Mouse (Mus musculus) skeletal muscle tissue, adult 2 months (tissue): ENCODE measurements around the gene Slamf6.
"Not testable (repeated sequence)": the region's sequence is repeated elsewhere in the genome, so short reads cannot be mapped to it uniquely, and the experiment has no call there.

Source experiments
- DNase-seq: peaks from one replicate; pipeline ENCODE4 v3.0.0-alpha.2; 2012; ENCODE audit warnings: low read depth, low spot score

Gene Slamf6

GRCm38 (mm10) chr1:171917305-171918039 is at the start of gene Slamf6:
Gene Slamf6, plus strand, starts transcription at chr1:171917515.
- DNase-seq: peak; percentile 12

DNA sequence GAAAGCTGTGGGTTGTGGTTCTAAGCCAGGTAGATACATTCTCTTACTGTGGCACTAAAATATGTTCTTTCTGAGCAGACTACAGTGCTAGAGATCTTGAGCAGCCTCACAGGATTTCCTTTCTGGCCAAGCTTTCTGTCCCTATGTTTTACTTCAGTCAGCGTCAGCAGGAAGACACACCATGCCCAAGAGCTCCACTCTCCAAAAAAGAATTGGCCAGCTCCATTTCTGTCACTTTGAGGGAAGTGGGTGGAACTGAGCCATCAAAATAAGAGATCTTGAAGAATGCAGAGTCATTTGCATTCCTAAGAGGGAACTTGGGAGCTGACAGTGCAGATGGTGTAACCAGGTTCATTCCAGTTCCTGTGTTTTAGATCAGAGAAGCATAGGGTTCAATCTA is 30.3 kb upstream of the Slamf6 start:
- DNase-seq: no peak

DNA sequence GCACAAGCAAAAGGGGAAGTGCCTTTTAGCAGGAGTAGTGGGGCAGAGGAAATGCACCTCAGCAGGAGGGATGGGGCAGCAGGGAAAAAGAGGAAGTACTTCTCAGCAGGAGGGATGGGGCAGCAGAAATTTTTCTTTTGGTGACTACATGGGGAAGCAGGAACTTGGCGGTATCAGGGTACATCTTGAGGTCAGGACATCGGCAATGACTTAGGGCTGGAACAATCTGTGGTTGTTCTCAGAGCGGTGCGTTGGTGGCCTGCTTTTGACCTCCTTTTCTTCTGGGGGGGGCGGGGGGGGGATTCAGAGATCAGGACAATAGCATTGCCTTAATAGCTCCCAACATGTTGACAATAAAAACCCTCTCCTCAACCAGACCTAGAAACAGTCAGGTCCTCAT is 22.0 kb upstream of the Slamf6 start, which contains the start of gene Gm10521:
Gene Gm10521, plus strand, starts transcription at position 301 of the 400 bp plus-strand sequence.
- not testable (repeated sequence) for DNase-seq

GRCm38 (mm10) chr1:171904011-171904410 is 13.3 kb upstream of the Slamf6 start:
- no peak for DNase-seq

DNA sequence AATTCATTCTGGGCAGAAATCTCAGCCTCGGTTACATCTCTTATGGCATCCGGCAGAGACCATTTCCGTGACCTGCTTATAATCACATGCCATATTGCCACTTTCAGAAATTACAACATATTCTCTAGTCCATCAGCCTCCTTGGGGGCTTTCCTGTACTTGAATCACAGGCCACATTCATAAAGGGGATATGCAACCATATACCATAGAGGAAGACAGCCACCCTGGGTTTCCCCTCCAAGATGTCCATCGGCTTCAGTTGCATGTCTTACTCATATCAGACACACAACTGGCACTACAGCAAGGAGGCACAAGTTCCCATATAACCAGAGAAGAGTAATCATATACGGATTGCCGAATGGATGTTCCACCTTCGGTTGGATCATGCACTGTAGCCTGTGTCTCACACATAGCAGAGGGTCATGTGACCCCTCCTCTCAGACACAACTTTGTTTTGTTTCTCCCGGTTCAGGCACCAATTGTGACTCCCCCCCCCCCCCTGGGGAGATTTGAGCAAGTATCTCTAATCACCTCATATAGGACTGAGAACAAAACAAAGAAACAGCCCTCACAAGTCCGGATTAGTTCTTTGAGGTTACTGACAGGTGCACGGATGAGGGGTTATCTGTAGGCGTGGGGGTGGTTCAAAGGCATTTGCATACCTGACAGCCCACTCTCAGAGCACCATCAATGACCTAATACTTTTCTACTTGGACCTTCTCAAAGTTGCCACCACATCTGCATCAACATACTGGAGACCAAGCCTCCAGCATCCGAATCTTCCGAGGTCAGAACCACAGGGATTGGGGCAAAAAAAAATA is 1.5 kb upstream of the Slamf6 start:
- DNase-seq: no peak

DNA sequence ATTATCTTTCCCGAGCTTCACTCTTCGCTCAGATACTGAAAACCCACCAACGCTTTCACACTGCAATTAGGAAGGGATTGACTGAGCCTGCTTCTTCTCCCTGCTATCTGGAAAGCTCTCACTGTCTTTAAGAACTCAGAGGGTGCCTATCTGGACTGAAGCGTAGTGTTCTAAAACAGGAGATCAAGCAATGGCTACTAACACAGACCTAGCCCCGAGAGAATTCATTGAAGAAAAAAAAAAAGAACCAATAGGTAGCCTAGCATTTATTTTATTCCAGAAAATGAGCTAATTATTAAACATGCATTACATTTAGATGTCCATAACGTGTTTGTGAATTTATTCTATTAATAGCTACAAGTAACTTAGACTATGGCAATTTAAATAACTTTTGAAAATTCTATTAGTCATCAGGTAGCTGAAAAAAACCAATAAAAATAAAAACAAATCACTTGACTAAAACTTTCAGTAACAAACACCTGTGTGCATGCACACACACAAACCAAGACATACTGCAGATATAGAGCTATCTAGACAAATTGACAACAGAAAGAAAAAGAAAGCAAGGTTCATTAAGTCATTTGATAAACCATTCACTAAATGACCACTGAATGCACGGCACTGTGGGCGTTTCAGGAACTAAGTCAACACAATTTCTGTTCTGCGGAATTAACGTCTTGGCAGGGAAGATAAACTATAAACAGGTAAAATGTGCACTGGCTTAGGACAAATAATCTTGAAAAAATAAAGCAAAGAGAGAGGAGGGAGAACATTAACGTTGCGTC is 1.0 kb downstream of the Slamf6 start:
- DNase-seq: no peak

DNA sequence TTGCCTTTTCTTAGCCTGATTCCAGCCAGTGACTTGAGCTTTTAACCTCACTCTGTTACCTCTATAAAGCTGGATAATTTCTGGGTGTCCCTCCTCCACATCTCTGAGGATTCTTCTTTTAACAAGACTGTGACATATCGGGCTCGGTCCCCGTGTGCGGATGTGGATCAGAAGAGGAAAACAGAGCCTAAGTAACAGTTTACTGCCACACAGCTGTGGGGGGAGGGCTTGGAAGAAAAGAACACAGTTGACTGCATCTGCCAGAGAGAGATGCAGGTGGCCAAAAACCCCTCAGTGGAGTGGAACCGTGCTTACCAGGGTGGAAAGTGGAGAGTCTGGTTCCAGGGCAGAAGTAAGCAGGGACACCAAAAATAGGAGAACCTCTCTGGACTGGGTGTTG is 1.9 kb downstream of the Slamf6 start:
- no peak for DNase-seq

DNA sequence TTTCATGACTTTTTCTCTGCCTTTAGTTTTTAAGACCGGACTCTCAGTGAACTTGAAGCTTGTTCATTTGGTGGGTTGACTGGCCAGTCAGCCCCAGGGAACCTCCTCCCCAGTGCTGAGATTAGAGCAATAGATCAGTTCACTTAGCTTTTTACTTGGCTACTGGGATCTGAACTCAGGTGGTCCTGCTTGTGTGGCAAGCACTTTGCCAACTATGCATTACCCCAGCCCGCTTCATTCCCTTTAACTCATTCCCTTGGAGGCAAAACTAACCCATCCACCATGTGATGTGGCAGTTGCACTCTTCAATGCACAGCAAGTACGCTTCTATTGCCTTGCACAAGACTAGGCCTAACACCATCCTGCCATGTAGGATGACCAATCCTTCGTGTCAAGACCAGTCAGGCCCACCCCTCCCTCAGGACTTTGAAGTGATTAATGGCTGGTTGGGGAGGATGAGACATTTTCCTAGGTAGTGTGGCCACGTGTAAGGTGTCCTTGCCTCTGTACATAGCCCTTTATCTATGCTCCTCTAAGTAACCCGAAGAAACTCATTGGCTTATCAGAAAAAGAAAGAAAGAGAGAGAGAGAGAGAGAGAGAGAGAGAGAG is 2.7 kb downstream of the Slamf6 start:
- no peak for DNase-seq

GRCm38 (mm10) chr1:171920989-171921621 is 3.8 kb downstream of the Slamf6 start:
- peak; percentile 7 for DNase-seq

- no peak for DNase-seq
Measured at GRCm38 (mm10) chr1:171921641-171922040, 4.3 kb downstream of the Slamf6 start.

DNA sequence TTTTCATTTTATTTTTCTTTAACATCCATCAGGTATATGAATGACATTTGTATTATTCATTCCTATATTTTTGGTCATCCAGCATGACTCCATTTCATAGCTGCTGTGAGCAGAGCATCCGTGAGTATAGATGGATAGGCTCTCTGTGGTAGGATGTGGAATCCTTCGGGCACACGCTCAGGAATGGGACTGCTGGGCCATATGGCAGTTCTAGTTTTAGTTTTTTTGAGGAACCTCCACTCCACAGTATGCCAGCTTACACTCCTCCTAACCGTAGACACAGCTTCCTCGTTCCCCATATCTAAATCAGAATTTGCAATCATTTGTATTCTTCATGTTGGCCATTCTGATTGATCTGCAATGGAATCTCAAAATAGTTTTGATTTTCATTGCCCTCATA is 5.5 kb downstream of the Slamf6 start:
- no peak for DNase-seq

DNA sequence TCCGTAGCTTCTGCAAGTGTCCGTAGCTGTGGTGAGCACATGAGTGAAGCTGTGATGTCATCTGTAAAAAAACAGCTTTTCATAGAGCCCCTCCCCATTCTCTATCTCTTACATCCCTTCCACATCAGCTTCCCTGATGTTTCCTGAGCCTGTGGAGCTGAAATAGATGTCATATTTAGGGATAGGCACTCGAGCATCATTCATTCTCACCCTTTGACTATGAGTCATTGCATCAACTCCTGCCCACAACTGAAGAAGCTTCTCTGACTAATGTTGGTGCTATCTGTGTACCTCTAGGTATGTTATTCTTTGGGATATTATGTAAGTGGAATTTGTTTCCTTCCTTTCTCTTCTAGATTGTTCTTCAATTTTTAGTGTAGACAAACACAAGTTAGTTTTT is 7.6 kb downstream of the Slamf6 start:
- DNase-seq: no peak

DNA sequence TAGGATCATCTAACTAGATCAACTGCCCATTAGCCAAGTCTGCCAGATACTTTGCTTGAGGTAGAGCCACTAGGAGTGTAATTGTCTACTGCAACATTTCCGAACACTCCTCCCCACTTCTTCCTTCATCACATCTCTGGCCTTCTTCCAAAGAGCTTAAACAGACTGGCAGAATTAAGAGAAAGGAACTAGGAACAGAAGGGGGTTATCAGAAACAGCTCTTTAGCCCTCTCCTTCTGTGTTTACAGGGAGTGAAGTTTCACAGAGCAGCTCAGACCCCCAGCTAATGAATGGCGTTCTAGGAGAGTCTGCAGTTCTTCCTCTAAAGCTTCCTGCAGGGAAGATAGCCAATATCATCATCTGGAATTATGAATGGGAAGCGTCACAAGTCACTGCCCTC is 16.5 kb downstream of the Slamf6 start:
- no peak for DNase-seq

DNA sequence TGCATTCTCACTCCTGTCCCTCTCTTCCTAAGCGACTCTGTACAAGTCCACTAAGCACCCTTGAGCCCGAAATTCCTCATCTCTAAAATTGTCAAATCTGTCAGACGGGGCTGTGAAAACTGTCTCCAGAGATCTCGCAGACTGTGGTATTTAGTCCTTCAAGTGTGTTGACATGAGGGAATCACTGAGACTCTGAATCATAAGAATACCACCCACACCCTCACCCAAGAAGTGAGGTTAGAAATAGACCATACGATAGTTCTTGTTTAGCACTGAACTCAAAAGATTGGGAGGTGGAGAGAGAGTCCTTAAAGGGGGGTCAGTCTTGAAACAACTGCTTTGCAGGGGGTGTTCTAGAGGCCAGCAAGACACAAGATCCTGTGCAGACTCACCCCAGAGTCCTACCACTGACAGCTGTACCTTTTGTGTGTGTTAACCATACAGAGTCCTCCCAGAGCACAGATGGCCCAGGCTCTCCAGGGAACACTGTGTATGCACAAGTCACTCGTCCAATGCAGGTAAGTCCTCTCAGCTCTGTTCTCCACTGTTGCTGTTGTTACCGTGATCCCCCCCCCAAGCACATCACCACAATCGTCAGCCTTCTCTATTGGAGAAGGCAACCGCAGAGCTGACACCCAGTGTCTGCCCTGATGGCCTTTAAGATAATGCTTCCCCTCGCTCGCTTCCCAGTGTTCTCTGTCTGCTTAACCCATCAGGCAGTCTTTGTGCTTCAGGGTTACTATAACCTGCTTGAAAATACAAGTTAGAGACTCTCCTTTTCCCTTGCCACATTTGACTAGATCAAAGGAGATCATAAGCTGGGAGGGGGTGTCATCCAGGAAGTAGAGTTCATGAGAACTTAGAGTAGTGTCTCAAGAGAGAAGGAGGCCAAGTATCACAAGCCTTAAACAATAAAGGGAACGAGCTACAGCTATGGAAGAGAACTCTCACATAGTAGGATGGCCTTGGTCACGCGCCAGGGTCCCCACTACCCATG is 21.9 kb downstream of the Slamf6 start:
- no peak for DNase-seq

DNA sequence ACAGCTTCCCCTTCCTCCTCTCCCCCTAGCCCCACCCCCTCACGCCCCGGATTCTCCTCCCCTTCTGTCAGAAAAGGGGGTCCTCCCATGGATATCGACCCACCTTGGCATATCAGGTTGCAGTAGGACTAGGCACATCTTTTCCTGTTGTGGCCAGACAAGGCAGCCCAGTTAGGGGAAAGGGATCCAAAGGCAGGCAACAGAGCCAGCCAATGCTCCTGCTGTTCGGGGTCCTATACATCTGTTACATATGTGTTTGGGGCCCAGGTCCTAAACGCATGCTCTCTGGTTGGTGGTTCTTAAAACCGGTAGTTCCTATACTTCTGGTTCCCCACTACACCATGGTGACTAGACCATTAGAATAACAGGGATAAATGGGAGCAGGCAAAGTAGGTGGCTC is 23.3 kb downstream of the Slamf6 start:
- DNase-seq: no peak

GRCm38 (mm10) chr1:171946447-171946995 is 29.2 kb downstream of the Slamf6 start:
- no peak for DNase-seq

GRCm38 (mm10) chr1:171948161-171948945 is 31.0 kb downstream of the Slamf6 start:
- no peak for DNase-seq

GRCm38 (mm10) chr1:171948946-171949508 is 31.7 kb downstream of the Slamf6 start:
- DNase-seq: no peak

GRCm38 (mm10) chr1:171955071-171955470 is 37.8 kb downstream of the Slamf6 start:
- no peak for DNase-seq
